Mouse (Mus musculus) layer of hippocampus, adult 9-10 months (tissue): ENCODE results near the gene Sorcs2.
"Not testable (repeated sequence)": the region's sequence is repeated elsewhere in the genome, so short reads cannot be mapped to it uniquely, and the experiment has no call there.

Source experiments
- DNase-seq: peaks from one replicate; pipeline ENCODE4 v3.0.0; 2022; ENCODE audit warnings: low spot score

Gene Sorcs2

GRCm38 (mm10) chr5:36301166-36301565, 96.8 kb downstream of the Sorcs2 start:
- DNase-seq, result no peak

DNA sequence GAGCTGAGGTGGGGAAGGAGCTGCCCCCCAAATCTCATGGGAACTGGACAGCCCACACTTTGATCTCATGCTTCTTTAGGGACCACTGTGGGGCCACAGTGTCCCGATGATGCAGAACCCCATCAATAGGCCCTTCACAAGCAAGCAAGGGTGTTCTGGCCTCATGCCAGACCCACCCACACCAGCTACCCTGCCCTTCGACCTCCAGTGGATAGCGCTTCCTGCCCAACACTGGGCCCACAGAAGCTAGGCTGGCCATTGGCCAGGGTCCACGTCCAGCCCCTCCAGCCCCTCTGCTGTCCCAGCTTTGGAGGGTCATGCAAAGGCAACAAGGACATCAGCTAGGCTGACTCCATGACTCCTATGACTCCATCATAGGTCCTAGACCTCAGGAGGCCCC, 99.9 kb downstream of the Sorcs2 start:
- DNase-seq, result no peak

DNA sequence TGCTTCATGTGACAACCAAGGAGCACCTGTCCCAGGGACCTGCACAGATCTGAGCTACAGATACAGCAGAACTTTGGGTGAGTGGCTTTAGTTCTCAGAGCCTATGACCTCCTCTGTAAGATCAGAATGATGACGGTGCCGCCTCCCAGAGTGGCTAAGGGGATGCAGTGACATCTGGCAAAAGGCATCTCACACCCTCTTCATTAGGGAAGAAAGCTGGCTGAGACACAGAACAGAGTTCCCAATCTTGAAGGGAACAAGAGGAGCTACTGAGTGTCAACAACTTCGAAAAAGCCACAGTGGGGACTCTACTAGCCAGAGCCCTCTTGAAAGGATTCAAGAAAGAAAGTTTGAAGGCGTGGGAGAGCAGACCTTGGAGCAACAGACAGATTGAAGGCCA, 100.7 kb downstream of the Sorcs2 start:
- no peak for DNase-seq

- no peak for DNase-seq
Observed at GRCm38 (mm10) chr5:36293109-36293900, 104.6 kb downstream of the Sorcs2 start.

GRCm38 (mm10) chr5:36292321-36292720, 105.6 kb downstream of the Sorcs2 start:
- DNase-seq, result no peak

- no peak for DNase-seq
Observed at GRCm38 (mm10) chr5:36291191-36291590, 106.7 kb downstream of the Sorcs2 start.

- no peak for DNase-seq
Observed at GRCm38 (mm10) chr5:36285405-36285804, 112.5 kb downstream of the Sorcs2 start.

GRCm38 (mm10) chr5:36279896-36280295, 118.0 kb downstream of the Sorcs2 start:
- DNase-seq, result no peak

DNA sequence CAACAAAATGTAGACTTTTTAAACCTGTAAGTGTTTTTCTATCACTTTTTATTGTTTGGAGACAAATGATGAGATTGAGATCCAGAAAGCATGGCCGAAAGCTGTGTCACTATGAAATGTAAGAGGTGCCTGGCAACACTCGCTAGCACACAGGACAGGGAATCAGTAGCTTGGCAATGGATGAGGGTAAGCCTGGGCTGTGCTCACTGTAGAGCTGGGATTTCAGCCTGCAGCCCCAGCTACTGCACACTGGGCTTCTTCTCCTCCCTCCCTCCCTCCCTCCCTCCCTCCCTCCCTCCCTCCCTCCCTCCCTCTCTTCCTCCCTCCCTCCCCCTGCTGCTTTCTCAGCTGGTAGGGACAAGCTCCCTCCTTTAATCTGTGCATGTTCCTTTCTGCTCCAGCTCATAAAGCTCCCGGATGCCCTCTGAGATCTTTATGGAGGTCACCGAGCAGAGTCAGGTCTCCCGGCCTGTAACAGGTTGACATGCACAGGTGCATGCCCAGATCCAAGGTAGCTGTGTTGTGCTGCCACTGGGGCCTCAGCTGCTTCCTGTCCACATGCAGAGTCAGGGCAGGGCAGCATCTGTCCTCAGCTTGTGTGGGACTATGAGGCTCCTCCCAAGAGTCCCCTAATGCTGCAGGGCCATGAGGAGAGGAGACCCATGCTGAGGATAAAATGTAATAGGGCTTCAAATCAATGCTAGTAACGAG, 123.1 kb downstream of the Sorcs2 start:
- no peak for DNase-seq

DNA sequence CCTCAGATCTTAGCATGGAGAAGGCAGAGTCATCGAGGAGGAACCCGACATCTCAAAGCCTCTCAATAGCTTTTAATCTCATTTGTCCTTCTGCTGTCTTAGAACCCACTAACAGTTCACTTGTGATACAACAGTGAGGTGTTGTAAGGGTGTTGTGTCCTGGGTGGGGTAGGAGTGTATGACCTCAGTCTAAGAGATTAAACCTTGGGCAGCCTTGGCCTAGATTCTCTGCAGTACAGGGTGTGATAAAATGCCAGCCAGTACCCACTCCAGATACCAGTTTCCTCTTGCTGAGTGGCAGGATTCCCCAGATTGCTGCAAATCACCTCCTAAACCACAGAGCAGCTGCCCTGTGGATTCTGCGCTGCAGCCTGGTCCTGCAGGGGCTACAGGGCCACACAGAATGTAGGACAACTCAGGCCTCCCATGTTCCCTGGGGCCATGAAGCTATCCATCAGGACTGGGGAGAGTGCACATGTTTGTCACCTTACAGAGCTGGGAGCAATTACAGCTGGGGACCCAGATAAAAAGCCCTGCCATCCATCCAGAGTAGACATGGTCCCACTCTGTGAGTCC, 130.7 kb downstream of the Sorcs2 start:
- DNase-seq, result no peak

DNA sequence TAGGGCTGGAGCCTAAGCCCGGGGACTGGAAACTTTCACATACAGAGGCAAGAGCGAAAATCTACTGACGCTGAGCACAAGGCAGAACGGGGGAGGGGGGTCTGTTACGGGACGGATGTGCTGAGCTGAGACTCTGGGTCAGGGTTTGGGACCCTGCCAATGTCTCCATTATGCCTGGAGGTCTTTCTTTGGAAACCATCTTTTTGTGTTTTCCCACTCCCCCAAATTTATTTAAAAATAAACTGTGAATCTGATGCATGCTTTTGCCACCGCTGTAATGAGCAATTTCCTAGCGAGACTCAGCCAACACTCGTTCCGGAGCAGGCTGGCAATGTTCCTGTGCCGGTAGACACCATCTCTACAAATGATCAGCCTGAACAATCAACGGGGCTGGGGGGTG, 137.1 kb downstream of the Sorcs2 start:
- DNase-seq, result no peak

GRCm38 (mm10) chr5:36259691-36260124, 138.2 kb downstream of the Sorcs2 start:
- DNase-seq, result no peak

DNA sequence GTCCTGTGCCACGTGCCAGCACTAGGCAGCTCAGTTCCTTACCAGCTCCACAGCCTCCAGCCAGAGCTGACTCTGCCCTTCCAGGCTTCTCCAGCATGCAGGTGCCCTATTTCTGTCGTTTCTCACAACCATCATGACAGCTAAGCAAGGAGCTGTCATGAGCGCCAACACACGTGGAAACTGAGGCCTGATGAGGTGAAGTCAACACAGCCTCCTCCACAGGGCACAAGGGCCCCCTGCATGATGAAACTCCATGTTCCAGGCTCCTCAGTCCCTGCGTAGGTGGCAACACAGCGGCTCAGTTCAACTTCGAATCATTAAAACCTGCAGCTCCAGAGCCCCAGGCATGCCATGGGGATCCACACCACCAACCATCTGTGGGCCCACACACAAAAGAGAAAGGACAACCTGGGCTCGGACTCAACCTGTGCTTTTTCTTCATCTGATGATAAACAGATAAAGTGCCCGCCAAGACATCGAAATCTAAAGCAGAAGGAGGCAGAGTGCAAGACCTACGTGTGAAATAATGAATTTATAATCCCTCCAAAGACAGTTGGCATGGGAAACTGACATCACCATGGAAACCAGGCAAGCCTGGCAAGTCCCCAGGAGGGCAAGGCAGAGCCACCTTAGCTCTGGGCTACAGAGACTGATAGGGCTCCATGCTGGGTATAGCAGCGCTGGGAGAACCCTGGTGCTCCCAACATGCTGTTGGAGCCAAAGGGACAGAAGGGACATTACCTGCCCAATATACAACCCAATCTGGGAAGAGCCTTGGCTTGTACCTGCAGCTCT, 139.4 kb downstream of the Sorcs2 start:
- no peak for DNase-seq

DNA sequence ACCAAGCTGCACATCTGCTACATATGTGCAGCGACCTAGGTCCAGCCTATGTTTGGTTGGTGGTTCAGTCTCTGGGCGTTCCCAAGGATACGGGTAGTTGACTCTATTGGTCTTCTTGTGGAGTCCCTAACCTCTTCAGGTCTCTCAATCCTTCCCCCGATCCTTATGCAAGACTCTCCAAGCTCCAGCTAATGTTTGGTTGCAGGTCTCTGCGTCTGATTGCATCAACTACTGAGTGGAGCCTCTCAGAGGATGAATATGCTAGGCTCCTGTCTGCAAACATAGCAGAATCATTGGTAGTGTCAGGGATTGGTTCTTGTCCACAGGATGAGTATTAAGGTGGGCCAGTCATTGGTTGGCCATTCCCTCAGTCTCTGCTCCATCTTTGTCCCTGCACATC, 140.9 kb downstream of the Sorcs2 start:
- DNase-seq, result no peak

- no peak for DNase-seq
Observed at GRCm38 (mm10) chr5:36254642-36255516, 143.1 kb downstream of the Sorcs2 start.

DNA sequence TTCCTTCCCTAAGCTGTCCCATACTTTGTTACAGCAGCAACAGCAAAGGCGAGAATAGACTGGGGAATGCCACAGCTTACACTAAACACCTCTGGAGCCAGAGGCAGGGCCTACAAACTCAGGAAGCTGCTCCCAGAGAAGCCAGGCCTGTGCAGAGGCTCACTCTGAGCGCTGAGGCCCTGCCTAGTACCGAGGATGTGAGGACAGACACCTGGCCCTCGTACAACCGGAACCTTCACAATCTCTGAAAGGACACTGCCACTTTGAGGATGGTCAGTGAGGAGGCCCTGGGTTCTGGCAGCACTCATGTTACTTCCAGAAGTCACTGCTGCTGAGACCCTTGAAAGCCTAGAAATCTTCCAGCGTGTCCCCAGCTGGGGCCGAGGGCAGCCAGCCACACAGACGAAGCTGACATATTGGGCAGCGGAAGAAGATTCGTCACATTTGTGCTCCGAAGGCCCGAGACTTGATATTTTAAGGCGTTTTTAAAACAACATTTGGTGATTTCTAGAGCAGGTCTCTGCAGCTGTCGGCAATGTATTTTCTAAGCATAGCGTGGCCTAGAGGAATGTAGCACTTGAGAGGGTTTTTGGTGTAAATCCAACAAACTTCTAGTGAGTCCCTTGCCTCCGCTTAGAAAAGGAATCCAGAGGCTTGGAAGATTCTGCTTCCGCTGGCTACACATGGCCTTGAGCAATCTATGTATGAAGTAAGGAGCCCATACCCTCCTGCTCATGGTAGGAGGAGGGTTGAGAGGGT, 145.0 kb downstream of the Sorcs2 start:
- no peak for DNase-seq

GRCm38 (mm10) chr5:36248022-36248421, 149.9 kb downstream of the Sorcs2 start:
- DNase-seq, result no peak

DNA sequence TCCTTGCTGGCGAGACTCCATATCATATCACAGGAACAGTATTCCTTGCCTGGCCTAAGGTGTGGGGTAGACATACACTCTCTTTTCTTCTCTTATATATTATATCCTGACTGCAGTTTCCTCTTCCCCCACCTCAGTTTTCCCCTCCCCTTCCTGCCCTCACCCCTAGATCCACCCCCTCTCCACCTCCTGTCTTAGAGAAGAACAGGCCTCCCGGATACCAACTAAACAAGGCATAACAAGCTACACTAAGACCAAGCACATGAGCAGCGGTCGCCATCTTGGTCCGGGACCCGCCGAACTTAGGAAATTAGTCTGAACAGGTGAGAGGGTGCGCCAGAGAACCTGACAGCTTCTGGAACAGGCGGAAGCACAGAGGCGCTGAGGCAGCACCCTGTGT, 160.4 kb downstream of the Sorcs2 start:
- DNase-seq, result not testable (repeated sequence)

DNA sequence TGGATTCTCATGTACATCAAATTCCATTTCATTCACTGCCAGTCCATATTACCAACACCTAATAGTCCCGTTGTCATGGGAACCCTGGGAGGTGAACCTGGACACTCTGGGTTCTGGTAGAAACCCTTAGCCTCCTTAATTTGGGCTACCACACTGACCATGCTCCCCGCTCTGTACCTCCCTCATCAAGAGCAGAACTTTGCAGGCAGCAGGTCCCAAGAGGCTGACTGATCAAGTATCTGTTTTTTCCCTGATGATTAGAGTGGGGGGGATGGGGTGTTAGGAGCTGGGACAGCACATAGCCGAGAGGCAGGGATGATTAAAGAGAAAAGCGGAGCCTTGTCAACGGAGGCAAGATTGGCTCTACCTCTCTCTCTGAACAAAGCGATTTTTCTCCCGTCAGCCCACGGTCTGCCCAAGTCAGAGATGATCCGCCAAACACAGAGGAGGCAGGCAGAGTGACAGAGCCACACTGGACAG, 167.6 kb downstream of the Sorcs2 start:
- DNase-seq, result no peak
